Mouse (Mus musculus) E14TG2a.4 (cell line): ENCODE results near the gene Gm28051.

ENCODE experiments used
- CTCF ChIP-seq: conservative IDR thresholded peaks from 2 replicates; pipeline ENCODE4 v1.5.1; 2014; ENCODE audit warnings: low read length
- NANOG ChIP-seq: IDR thresholded peaks from 2 replicates; pipeline ENCODE4 v1.6.1; 2014; ENCODE audit warnings: borderline replicate concordance, low read length, mixed read lengths
- POU5F1 ChIP-seq: IDR thresholded peaks from 2 replicates; pipeline ENCODE4 v1.6.1; 2014; ENCODE audit warnings: low read length, borderline replicate concordance

- TF ChIP-seq CTCF (no peak), NANOG (no peak), POU5F1 (no peak)
These were observed 80.5 kb downstream of the Gm28051 start for GRCm38 (mm10) chr12:102677089-102677488.
